Mouse (Mus musculus): ENCODE measurements around the gene Olfr1178.

Olfr1178 gene

DNA sequence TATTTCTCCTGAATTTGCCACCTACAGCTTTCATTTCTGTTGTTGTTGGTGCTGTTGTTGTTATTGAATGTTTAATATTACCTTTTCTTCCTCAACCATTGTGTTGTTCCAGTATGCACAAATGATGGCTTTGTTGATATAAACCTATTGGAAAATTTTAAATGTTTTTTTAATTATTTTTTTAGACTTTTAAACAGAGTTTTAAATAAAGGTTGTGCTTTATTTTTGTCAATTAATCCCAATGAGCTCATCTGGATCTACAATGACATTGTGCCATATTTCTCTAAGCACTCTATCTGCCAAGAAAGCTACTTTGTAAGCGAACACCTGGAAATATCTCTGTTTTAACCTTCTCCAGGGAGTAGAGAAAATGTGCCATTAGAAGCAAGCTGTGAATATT is at the start of gene Olfr1178:
Gene Olfr1178, plus strand, starts transcription at position 301 of the 400 bp plus-strand sequence.
- DNase-seq (ENCODE audit: low spot score), result no peak

DNA sequence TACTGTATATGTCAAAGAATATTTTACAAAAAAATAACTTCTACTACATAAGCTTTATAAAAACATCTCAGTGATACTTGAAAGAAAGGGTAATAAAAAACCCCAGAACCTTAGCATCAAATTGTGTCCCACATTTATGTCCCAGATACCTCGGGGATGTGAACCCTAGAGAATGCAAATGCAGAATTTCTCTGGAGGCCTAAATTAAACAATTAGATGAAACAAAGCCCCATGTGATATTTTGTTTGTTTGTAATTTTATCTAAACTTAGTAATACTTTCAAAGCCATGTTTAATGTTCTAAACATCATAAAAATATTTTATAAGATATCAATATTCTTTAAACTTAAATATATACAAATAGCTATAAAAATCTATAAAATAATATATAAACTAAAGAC is 40.5 kb upstream of the Olfr1178 start, which contains the start of gene Olfr1177-ps:
Gene Olfr1177-ps, minus strand, starts transcription at position 101 of the 400 bp plus-strand sequence.
- no peak for DNase-seq (ENCODE audit: low spot score)

DNA sequence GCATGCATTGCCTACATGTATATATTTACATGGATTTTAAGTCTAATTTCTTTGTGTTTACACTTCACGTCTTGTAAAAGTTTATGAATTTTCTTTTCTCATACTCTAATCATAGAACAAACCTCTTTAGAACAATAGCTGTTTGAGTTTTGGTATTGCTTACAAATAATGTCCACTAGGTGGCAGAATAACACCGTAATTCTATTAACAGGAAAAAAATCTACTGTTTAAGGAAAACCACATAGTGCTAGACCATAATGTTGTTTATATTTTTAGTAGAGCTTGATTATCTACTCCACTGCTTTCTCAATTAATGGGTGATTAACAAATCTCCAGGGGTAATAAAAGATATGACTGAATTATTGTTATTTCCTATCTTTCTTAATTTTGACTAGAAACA is 30.6 kb upstream of the Olfr1178 start:
- DNase-seq (ENCODE audit: low spot score), result no peak

DNA sequence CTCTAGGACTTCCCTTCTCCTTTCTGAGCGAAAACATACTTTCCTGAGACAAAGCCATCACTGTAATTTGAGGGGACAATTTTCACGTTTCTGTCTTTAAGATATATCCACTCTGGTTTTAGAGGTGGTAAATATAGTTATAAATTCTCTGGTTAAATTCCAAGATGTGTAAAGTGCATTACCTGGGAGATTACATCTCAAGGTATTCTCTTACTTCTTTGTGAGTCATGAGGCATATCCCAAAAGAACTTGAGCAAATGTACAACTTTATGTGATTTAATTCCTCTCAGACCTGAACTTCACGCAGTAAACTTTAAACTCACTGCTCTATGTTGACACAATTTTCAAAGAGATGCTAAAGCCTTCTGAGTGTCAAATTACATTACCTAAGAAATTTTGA is 19.5 kb downstream of the Olfr1178 start, which contains the start of gene Olfr1179:
Gene Olfr1179, minus strand, starts transcription at position 101 of the 400 bp plus-strand sequence.
- no peak for DNase-seq (ENCODE audit: low spot score)

DNA sequence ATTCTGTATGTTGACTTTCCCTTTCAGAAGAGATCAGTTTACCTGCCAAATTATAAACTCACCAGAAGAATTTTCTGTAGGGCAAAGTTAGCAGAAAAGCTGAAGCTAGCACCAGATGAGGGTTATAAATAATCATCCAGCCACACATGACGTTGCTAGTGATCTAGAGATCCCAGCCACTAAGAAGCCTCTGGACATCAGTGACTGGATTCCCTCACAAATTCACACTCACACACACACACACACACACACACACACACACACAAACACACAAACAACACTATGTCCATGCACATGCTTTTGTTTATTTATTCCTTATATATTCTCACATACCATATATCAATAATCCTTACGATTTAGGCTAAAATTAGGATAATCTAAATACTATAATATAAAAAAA is 32.2 kb downstream of the Olfr1178 start, which contains the start of gene Olfr1180:
Gene Olfr1180, minus strand, starts transcription at position 101 of the 400 bp plus-strand sequence.
- no peak for DNase-seq (ENCODE audit: low spot score)

DNA sequence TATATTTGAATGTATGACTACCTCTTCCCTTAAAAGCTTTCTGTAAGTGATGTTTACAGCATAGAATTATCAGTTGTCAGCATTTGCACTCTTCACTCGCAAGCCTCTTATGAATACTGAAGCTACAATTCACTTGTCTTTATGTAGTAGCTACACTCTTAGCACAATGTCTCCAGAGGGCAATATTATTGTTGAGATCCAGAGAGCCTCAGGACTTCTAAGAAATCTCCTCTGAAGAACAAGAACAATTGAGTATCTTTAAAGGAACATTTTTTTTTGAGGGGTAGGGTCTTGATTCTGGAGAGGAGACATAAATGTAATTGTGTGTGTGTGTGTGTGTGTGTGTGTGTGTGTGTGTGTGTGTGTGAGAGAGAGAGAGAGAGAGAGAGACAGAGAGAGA is 39.2 kb downstream of the Olfr1178 start, which contains the start of gene Olfr1181:
Gene Olfr1181, minus strand, starts transcription at position 101 of the 400 bp plus-strand sequence.
- no peak for DNase-seq (ENCODE audit: low spot score)

DNA sequence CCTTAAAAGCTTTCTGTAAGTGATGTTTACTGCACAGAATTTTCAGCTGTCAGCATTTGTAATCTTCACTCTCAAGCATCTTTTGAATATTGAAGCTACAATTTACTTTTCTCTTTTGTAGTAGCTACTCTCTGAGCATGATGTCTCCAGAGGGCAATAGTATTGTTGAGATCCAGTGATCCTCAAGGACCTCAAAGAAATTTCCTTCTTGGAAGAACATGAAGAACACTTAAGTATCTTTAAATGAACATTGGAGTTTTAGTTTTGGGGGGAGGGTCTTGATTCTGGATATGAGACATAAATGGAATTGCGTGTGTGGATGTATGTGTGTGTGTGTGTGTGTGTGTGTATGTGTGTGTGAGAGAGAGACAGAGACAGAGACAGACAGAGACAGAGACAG is 62.2 kb downstream of the Olfr1178 start, which contains the start of gene Gm13757:
Gene Gm13757, minus strand, starts transcription at position 101 of the 400 bp plus-strand sequence.
- DNase-seq (ENCODE audit: low spot score), result no peak
